Mouse (Mus musculus) kidney, postnatal 10 days (tissue): Measurements from ENCODE around the gene Lsamp.
A peak's percentile ranks its signal among the peaks of the same experiment; 100 is the strongest.

Source experiments
- DNase-seq: peaks from one replicate; pipeline ENCODE4 v3.0.0; 2021; ENCODE audit warnings: mixed read lengths

Gene Lsamp

DNA sequence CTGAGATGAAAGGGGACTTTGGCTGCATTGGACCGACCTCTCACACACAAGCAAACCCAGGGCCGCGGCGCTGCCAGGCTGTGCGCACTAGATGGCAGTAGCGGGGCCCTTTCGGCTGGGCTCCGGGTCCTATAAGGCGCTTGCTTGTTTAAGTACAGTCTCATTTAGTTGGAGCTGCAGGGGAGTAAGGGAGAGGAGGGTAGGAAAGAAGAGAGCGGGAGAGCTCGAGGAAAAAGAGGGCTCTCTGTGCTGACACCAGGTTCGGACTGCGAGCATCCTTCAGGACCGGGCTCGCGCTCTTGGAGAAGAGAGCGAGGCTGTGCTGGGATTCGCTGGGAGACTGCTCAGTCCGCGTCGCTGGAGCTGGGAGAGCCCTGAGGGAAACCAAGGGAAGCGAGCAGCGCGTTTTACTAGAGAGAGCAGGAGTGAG is at the start of gene Lsamp:
Gene Lsamp, plus strand, starts transcription at position 157 of the 430 bp plus-strand sequence.
- peak; percentile 73 for DNase-seq

DNA sequence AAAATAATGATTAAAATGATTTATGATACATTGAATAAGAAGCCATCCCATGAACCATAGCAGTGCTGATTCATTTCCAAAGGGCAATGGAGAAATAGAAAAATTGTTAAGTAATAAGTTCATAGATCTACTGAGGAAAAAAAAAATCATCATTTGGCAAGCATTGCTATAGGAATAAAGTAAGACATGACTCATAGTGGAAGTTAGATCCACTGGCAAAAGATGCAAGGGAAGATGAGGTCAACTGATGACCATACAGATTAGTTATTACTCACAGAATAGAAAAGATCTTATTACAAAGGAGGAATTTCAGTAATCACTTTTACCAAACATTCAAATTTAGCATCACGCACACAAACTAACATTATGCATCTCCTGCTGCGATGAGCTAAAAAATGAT is 26.5 kb upstream of the Lsamp start:
- DNase-seq = no peak

DNA sequence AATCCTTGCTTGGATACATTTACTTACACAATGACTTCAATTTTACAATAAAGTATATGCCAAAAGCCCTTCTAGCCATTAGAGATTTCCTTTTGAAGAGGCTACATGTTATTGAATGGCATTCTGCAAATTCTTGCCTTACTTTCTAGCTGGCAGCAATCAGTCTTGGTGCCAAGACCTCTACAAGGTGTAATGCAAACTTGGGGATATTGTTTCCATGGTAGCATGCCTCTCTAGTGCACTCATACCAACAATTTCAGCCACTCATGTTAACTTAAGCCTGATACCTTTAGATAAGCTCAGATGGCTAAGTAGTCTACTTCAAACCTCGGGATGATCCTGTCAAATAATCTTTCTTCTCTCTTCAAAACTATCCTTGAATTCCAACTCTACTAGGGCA is 11.4 kb upstream of the Lsamp start:
- DNase-seq = no peak

DNA sequence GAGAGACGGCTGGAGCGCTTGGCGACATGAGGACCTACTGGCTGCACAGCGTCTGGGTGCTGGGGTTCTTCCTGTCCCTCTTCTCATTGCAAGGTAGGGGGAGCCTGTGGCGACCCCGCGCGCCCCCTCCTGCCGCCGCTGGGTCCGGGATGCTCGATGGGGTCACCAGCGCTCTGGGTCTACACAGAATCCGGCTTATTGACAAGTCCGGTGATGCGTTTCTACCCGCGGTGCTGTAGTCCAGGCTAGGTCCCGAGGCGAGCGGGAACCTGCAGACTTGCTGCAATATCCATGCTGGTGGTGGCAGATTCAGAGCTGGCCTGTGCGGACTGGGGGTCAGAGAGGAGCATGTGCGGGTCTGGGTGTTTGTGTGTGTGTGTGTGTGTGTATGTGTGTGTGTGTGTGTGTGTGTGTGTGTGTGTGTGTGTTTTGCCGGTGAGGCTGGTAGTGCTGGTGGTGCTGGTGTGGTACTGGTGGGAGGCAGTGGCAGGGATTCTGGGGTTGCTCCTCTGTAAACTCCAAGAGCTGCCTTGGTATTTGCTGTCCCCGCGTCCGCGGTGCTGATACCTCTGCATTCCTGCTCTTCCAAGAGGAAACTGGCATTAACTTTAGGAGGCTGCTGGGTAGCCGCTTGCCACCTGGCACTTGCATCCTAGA is 602 bp downstream of the Lsamp start:
- peak; percentile 9 for DNase-seq

DNA sequence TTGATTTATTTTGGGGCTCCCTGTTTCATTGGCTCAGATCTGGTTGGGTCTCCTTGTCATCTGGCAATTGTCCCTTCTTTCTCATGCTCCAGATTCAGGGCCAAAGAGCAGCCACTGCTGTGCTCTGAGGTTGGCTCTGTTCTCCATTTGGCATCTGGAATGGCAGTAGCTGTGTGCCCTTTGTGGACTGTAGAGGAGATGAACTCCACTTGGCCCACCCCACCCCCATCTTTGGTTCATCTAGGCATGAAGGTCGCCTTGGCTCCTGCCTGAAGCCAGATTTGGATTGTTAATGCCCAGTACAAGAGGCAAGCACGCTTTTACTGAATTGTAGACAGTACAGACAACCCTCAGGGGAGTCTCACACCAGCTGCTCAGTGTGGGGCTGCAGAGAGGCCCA is 4.3 kb downstream of the Lsamp start:
- DNase-seq = no peak

DNA sequence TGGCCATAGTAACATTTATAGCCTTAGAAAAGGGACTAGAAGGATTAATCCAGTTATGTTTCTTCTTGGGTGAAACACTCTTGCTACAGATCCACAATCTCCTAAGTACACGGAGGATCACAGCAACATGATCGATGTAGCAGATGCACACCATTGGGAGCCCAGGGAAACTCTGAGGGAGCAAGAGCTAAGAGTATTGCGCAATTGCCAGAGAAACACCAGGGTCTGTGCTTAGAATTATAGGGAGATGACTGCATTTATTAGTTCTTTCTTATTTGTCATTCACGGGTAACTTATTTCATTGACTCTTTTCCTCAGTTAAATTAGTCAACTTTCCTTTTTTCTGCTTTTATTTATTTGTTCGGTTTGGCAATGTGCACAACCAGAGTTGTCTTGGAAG is 10.7 kb downstream of the Lsamp start:
- DNase-seq = no peak

DNA sequence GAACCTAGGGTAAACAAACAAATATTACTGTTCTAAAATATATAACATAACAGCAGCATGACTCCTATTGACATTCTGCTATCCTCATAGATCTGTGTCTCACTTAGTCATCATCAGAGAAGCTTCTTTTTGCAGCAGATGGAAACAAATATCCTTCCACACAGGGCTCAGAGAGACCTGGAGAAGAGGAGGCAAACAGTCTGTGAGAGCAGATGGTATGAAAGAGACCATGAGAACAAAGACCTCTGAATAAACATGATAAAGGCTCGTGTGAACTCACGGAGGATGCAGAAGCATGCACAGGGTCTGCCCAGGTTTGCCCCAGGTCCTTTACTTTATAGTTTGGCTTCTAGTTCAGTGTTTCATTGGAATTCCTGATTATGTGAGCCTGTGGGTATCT is 24.6 kb downstream of the Lsamp start:
- no peak for DNase-seq

DNA sequence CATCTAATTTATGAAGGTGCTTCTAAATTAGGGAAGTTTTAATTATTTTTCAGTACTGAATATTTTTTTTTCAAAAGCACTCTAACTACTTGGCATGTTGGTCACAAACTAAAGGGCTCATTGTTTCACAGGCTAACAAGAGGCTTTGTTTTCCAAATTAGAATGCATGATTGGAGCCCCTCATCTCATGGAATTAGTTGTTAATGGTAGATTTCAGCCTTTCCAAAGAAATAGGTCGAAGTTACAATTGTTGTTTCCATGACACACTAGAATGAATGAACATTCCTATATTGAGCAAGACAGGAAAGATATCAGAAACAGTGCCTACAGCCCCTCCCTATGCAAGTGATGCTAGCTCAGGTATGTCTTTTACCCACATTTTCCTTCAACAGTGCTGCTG is 26.9 kb downstream of the Lsamp start:
- no peak for DNase-seq

DNA sequence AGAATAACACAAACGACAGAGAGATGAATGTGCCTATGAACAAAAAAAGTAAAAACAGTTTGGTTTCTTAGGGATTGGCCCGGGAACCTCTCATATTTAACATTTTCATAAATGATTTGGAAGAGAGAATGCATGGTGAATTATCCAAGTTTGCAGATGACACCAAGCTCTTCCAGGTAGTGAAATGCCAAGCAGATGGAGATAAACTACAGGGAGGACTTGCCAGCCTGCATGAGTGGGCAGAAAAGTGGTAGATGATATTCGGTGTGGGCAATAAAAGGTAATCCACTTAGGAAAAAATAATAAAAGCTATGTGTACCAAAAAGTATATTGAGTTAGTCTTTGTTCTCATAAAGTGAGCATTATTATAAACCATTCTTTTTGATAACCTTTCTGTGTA is 38.5 kb downstream of the Lsamp start:
- no peak for DNase-seq

DNA sequence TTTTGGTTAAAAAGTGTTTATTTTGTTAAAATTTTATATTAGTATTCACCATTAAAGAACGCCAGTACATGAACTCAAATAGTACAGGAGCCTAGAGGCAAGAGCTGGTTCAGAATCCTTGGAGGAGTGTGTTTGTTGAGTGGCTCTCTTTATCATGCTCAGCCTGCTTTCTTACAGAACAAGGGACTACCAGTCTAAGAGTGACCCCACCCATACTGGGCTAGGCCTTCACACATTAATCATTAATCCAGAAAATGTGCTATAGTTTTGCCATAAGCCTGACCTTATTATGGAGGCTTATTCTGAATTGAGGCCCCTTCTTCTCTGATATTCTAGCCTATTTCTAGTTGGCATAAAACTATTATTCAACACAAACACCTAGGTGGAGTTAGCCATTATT is 52.6 kb downstream of the Lsamp start:
- no peak for DNase-seq

DNA sequence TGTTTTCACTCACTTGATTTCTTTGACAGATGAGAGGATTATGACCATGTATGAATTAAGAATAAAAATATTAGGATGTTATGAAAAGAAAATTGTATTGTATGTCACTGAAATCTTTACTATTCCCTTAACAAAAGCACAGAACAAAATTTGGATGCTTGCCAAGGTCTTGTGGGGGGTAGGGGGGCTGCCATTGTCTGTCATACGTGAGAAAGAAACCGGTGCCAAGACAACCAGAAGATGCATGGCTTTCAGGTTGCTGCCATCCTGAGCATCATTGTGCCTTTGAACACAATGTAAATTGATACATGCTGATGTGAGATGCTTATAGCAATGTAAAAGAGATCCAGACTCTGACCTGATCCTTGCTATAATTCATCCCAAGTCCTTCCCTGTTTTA is 75.4 kb downstream of the Lsamp start:
- DNase-seq = no peak

DNA sequence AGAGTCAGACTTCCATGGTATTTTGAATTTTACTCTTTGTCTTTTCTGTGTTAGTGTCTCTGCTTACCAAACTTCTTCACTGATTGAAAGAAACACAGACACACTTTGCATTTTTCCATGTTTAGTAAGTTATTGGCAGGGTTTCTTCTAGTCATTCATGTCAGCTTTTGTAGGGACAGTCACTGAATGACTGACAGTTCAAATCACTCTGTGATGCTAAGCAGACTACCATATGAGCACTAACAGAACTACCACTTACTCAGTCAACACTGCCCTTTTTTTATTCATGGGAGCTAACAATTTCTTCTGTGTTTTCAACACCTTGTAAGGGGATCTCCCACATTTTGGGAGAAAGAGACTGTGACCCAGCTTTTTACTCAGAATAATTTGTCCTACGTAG is 75.8 kb downstream of the Lsamp start:
- DNase-seq = no peak

DNA sequence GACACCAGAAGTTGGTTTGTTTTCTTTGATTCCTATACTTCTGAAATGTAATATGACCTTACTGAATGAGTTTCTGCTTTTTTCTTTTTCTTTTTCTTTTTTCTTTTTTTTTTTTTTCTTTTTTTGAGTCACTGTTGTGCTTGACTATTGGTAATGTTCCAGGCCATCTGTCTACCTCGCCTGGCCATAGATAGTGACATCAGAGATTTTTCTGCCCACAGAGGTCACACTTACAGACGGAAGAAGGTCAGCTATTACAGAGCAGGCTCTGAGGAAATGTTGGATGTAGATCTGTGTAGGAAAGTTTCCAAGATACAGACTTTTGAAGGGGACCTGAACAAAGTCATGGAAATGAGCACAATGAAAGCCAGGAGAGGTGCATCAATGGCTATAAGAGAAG is 76.3 kb downstream of the Lsamp start:
- no peak for DNase-seq

DNA sequence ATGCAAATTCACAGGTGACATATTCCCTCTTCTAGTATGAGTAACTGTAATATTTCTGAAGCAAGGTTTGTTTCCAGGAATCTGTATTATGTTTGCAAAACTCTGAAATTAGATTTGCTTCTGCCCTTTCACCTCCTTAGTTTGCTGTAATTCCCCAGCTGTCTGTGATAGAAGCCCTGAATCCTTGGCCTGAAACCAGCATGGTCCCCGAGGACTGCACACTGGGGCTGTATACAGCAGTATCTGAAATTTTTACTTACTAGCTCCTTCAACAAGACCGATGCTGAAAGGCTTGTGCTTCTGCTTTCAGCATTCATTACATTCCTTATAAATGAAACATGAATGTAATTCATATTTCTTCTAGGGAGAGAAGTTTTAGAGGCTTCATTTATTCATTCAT is 91.4 kb downstream of the Lsamp start:
- peak; percentile 64 for DNase-seq

DNA sequence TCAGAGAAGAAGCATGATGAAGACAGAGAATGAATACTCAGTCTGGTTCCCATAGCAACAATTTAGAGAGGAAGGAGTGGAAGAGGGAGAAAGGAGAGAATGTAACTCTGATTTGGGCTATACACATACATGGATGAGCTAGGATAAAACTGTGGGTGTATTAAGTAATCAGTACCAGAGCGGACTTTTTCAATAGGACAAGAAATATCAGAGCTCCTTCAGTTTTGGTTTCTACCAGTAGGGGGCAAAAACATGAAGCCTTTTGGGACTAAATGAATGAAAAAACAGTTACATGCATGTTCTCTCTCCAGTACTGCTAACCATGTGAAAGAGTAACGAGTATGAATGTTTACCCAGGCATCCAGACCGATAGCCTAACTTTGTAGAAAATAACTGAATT is 96.1 kb downstream of the Lsamp start:
- DNase-seq = no peak

DNA sequence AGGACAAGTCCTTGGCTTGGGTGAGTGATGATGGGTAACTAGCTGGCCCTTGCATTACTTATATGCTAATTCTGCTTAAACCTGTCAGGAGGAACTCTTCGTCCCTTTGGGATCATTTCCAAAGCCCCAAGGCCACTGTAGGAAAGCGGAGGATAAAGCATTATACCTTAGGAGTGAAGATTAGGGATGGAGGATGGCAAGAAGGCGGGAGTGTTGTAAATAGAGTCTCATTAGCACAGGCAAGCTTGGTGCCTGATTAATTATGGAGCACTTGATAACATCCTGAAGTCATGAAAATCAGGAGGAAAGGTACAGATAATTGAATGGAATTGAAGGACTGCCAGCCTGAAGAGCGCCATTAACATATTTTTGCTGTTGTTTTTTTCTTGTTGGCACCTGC is 120.2 kb downstream of the Lsamp start:
- no peak for DNase-seq

DNA sequence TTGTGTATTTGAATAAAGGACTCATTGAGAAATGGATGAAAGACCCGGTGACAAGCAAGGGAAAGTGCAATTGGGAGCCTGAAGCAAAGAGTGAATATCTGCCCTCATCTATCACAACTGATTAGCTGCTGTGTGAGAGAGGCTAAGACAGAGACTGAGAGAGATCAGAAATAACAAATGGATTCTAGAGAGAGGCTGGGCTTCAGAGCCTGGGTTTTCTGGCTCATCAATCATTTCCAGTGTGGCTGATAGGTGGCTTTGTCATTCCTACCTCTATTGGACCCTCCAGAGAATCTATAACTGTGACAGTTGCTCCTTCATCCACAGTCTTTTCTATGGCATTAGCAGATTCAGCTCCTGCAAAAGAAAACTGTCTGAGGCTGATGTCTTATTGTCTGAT is 198.8 kb downstream of the Lsamp start:
- no peak for DNase-seq

DNA sequence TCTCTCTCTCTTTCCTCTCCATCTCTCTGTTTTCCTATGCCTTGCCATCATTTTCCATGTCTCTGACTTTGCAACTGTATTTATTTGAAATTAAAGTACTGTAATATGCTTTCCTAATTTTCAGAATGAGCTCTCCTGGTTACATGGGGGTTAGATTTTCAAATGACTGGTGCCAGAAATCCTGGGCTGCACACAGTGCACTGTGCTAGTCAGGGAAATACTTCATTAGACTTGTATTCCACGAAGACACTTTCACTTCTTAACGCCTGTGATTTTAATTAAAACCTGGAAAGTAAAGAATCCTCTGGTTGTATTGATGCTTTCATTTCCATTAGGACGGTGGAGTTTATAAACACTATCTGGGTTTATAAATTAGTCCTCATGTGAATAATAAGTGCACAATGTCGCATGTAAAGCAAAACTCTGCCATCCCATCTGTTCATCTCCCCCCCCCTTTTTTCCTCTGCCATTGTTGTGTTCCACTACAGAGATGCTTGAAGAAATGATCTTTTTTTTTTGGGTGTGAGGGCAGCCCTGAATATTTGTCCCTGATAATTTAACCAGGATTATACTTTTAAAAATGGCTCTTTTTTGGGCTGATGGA is 203.9 kb downstream of the Lsamp start:
- DNase-seq = no peak

DNA sequence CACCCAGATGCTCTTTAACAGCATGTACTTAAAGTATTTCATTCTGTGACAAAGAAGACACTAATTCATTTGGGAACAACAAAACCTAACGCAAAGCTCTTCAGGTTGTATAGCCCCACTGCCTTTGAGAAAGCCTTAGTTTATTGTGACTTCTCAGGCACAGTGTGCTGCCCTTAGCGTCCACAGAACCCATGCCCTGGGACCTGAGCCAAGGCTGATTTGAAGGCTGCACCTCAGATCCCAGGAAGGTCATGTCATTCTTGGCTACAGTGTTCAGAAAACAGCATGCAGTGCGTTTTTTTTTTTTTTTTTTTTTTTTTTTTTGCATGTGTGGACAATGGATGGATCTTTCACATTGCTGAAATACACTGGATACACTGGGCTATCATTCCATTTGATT is 210.2 kb downstream of the Lsamp start:
- no peak for DNase-seq

DNA sequence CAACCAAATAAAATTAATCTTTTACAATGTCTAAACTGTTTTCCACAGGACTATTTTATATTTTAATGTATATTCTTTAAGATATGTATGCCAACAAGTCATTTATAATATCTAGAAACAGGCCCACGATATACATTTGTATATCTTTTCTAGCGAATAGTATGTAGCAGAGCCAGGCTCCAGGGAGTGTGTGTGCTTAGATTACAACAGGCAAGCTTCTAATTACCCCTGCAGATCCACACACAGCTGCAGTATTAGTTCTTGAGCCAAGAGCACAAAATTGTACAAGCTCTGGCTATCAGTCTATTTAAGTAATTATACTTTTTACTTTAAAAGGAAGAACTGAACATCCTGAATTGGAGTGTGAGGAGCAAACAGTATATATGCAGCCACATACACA is 210.7 kb downstream of the Lsamp start:
- DNase-seq = no peak

DNA sequence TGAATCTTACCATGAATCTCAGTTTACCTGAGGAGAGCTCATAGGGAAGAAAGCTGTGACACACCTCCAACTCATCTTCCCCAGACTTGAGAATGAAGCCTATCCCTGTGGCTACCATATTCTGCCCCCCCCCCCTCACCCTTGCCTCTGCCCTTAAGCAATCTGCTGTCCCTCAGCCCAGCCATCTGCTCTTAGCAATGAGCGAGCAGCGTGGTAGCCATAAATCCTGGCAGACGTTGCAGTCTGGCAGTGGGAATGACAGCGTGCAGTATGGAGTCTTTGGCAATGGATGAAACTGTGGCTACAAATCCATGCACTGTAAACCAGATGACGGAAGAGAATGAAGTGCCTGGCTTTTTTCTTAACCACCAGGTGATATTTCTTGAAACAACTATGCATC is 244.5 kb downstream of the Lsamp start:
- DNase-seq = no peak

DNA sequence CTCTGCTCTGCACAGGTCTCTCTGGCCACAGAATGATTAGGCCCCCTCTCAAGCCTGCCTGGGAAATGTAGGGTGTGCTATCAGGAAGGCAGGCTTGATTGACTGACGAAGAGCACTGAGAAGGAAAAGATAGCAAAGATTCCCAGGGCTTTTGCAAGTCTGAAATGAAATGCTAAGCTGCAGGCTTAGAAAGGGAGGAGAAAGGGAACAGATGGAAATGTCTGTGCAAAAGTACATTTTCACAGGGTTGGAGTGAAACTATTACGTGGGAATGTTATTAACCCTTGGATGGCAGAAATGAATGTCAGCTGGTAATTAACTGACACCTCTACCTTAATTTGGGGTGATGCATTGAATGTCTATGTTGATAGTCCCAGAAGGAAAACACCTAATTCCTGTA is 248.9 kb downstream of the Lsamp start:
- DNase-seq = no peak

DNA sequence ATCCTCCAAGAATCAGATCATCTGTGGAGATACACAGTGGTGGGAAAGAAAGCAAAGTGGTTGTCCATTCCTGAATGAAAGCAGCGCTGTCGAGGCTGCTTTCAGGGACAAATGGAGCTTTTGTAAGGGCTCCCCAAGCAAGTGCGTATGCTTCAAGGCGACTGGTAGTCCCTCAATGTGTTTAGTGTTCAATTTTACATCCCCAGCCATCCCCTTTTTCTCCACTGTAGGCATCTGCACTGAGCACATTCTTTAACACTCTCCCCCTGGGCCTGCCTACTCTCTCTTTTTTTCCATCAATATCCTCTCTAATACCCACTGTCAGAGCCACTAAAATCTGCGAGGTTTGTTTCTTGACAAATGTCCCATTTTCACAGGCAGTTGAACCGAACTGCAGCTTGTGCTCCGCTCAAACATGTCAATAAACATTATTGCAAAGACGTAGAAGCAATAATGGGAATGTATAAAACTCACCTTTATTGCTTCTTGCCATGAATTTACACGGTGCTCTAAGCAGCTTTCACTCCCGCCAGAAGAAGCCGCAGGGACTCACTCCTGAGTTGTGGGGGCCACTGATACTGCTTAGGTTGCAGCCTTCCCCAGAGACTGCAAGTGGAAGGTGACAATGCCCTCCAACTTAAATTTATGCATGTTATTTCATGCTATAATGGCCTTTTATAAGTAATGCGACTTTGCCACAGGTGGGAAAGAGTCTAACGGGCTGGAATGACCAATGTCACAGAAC is 250.2 kb downstream of the Lsamp start:
- no peak for DNase-seq

DNA sequence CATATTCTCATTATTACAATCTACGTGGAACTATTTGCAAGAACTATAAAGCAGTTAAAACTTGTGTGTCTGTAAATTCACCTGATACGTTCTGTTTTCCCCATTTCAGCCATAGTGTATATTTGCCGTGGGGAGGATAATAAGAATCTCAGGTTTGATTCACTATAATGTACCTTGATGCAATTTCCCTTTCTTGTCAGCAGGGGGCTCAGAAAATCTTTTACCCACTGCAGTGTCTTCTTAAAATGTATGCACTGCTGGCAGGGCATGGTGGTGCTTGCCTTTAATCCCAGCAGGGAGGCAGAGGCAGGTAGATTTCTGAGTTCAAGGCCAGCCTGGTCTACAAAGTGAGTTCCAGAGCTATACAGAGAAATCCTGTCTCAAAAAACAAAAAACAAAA is 287.7 kb downstream of the Lsamp start:
- DNase-seq = no peak

DNA sequence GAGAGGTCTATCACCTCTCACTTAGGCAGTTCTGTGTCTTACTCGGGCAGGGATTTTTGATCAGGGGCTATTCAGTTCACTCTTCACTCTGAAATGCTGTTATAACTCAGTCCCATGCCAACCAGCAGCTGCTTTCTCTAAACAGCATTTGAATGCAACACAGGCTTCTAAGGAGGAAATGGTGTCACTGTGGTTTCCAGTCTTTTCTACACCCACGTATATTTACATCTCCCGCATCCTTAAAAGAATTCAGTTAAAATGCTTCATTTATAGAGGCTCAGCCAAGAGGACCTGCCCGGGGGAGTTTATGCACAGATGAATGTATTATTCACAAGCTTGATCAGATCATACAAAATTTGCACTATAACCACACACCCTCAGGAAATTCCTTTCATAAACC is 306.0 kb downstream of the Lsamp start:
- no peak for DNase-seq
